Mouse (Mus musculus): Measurements from ENCODE around the gene Fgb. TPM values are rescaled to one million over a fixed set of nuclear protein-coding genes. Genes with fewer than 3 reads are reported as not detected.

Gene Fgb
- polyA plus RNA-seq, 2 experiments: 184 to 376 TPM

DNA sequence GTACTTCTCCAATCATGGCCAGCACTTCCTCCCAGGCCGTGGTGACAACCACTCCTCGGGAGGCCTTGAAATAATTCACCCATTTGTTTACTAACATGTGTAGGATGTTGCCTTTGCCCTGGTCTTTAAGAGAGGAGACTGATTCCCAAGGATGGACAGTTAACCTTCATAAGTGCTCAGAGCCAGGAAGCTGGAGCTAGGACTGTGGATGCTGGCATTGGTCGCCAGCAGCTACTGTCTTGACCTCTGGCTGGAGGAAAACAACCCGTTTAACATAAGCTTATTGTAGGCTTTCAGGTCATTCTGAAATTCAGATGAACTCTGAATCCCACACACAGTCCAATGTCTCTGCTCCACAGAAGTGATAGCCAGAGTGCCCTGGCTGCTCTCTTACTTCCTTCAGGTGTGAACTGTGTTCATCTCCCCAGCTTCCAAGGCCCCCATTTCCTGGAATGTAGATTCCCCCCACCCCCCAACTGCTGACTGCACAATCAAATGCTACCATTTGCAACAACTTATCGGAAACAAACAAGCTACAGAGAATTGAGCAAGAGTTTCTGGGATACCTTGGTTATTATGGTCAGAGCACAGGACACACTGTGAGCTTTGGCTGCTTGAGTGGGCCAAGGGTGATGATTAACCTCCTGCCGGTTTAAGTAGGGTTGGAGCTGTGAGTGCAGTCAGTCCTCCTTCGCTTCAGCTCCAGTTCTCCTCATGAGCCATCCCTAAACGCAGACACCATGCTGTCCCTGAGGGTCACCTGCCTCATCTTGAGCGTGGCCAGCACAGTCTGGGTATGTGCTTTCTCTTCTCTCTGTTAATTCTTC is 24.0 kb downstream of the Fgb start, which contains the start of gene Fga:
TSS of gene Fga (plus strand) at position 602 of the 827 bp plus-strand sequence.
- ATAC-seq (ENCODE audit: insufficient read depth): peak; percentile 76
- Histone ChIP-seq H3K4me2 (ENCODE audit: low read depth) (peak within 1 kb of the TSS; percentile 13; the same call in 1 of the 2 replicates), H3K4me3 (ENCODE audit: insufficient read depth in 1 of 2, low read depth in 2 of 2, low read length in 2 of 2) (peak within 1 kb of the TSS; percentile 23 to 67), H3K9me3 (ENCODE audit: control insufficient read depth, low read length) (no peaks in the 10 kb centered on the region), H3K27ac (no peak within 1 kb of the TSS), H3K4me1 (replicated peaks; ENCODE audit: control insufficient read depth in 2 of 2, insufficient read depth in 2 of 2, low read length in 1 of 2) (peaks cover 0 to 6% of the 10 kb centered on the region in 2 experiments; a peak in 2 of 4 replicates), H3K9ac (replicated peaks) (peak within 1 kb of the TSS; percentile 45), H3K27me3 (ENCODE audit: control insufficient read depth, insufficient read depth, low read length) (no peaks in the 10 kb centered on the region), H3K36me3 (replicated peaks; ENCODE audit: control insufficient read depth, insufficient read depth, low read depth) (no peaks in the 10 kb centered on the region)
- TF ChIP-seq EP300 (IDR thresholded peaks at IDR 0.05; ENCODE audit: low read depth) (no peak), CTCF (IDR thresholded peaks at IDR 0.05; ENCODE audit: low read depth) (no peak)
- no peak for DNase-seq (ENCODE audit: low read depth in 3 of 3, low spot score in 3 of 3)
- 47% methylated on average over 9 of the region's 9 CpGs for WGBS (ENCODE audit: insufficient replicate concordance)

DNA sequence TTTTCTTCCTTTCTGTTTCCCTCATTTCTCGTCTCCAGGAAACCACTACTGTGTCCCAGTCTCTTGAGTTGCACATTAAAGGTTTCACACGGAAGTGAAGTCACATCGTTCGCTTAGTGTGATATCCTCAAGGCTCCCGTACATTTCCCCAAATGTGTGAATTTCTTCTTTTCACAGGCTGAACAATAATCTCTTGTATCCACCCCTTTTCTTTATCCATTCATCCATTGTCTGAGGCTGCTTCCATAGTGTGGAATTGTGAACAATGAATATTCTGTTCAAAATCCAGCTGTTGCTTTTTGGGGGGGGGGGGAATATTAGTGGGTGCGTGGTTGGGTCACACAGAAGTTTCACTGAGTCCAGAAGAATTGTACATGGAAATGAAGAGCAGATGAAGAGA is 24.6 kb downstream of the Fgb start:
- H3K27ac ChIP-seq: no peak overlapping the region
- DNase-seq (ENCODE audit: low read depth in 3 of 3, low spot score in 3 of 3): no peak
- WGBS (ENCODE audit: insufficient replicate concordance): 67% methylated on average over 6 of the region's 6 CpGs
- no peak for ATAC-seq (ENCODE audit: insufficient read depth)
- no peak overlapping the region; the same call in 1 of the 2 replicates for H3K4me2 ChIP-seq (ENCODE audit: low read depth)
- no peaks in the 10 kb centered on the region for H3K9me3 ChIP-seq (ENCODE audit: control insufficient read depth, low read length)
- no peaks in the 10 kb centered on the region for H3K27me3 ChIP-seq (ENCODE audit: control insufficient read depth, insufficient read depth, low read length)
- TF ChIP-seq CTCF (IDR thresholded peaks at IDR 0.05; ENCODE audit: low read depth) (no peak), EP300 (IDR thresholded peaks at IDR 0.05; ENCODE audit: low read depth) (no peak)
- H3K9ac ChIP-seq (replicated peaks): no peak overlapping the region
- no peak overlapping the region for H3K4me3 ChIP-seq (ENCODE audit: insufficient read depth in 1 of 2, low read depth in 2 of 2, low read length in 2 of 2)
- no peaks in the 10 kb centered on the region for H3K36me3 ChIP-seq (replicated peaks; ENCODE audit: control insufficient read depth, insufficient read depth, low read depth)
- H3K4me1 ChIP-seq (replicated peaks; ENCODE audit: control insufficient read depth in 2 of 2, insufficient read depth in 2 of 2, low read length in 1 of 2): peaks cover 0 to 8% of the 10 kb centered on the region in 2 experiments; a peak in 2 of 4 replicates

DNA sequence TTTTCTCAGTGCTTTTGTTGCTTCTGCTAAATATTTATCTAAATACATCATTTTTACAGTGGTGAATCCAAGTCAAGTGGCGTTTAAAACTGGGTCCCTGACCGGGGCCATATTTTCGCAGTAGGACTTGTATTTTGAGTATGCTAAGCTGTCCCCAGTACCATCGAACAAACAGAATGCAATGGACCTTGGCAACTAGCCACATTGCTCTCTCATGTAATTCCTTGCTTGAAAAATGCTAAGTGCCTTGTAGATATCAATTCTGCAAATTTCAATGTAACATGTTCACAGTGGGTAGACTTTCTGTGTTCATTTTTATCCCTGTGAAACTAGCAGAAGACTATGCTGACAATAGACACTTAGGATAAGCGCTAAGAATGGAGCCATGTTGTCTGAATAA is 28.5 kb downstream of the Fgb start:
- WGBS (ENCODE audit: insufficient replicate concordance): 70% methylated on average over 5 of the region's 5 CpGs
- H3K36me3 ChIP-seq (replicated peaks; ENCODE audit: control insufficient read depth, insufficient read depth, low read depth): no peaks in the 10 kb centered on the region
- H3K4me2 ChIP-seq (ENCODE audit: low read depth): no peak overlapping the region
- no peak overlapping the region for H3K4me3 ChIP-seq (ENCODE audit: insufficient read depth in 1 of 2, low read depth in 2 of 2, low read length in 2 of 2)
- H3K9me3 ChIP-seq (ENCODE audit: control insufficient read depth, low read length): no peaks in the 10 kb centered on the region
- ATAC-seq (ENCODE audit: insufficient read depth) (no peak), DNase-seq (ENCODE audit: low read depth in 3 of 3, low spot score in 3 of 3) (no peak)
- H3K4me1 ChIP-seq (replicated peaks; ENCODE audit: control insufficient read depth in 2 of 2, insufficient read depth in 2 of 2, low read length in 1 of 2): peaks cover 0 to 8% of the 10 kb centered on the region in 2 experiments; a peak in 2 of 4 replicates
- H3K9ac ChIP-seq (replicated peaks): no peak overlapping the region
- H3K27ac ChIP-seq: no peak overlapping the region
- TF ChIP-seq CTCF (IDR thresholded peaks at IDR 0.05; ENCODE audit: low read depth) (no peak), EP300 (IDR thresholded peaks at IDR 0.05; ENCODE audit: low read depth) (no peak)
- no peaks in the 10 kb centered on the region for H3K27me3 ChIP-seq (ENCODE audit: control insufficient read depth, insufficient read depth, low read length)

DNA sequence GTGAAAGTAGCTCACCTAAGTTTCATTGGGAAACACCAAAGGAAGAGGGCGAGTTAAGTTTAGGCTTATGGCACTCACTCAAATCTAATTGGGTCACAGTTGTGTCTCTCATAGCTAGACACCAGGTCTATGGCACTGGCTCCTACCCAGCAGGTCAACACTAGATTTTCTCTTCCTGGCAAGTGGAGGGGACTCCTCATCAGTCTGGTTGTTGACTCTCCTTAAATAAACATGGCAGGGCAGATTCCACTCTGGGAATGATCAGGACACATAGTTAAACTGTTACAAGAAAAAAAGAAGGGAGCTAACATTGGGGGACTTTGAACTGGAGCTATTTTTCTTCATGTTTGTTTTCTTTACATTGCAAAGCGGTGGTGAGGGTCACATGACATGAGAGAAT is 29.3 kb downstream of the Fgb start:
- no peak overlapping the region for H3K27ac ChIP-seq
- H3K9ac ChIP-seq (replicated peaks): no peak overlapping the region
- no peaks in the 10 kb centered on the region for H3K36me3 ChIP-seq (replicated peaks; ENCODE audit: control insufficient read depth, insufficient read depth, low read depth)
- TF ChIP-seq EP300 (IDR thresholded peaks at IDR 0.05; ENCODE audit: low read depth): no peak
- TF ChIP-seq CTCF (IDR thresholded peaks at IDR 0.05; ENCODE audit: low read depth): no peak
- H3K9me3 ChIP-seq (ENCODE audit: control insufficient read depth, low read length): no peaks in the 10 kb centered on the region
- no peaks in the 10 kb centered on the region for H3K27me3 ChIP-seq (ENCODE audit: control insufficient read depth, insufficient read depth, low read length)
- peaks cover 0 to 7% of the 10 kb centered on the region in 2 experiments; a peak in 2 of 4 replicates for H3K4me1 ChIP-seq (replicated peaks; ENCODE audit: control insufficient read depth in 2 of 2, insufficient read depth in 2 of 2, low read length in 1 of 2)
- no peak overlapping the region; a peak in 1 of 4 replicates for H3K4me3 ChIP-seq (ENCODE audit: insufficient read depth in 1 of 2, low read depth in 2 of 2, low read length in 2 of 2)
- H3K4me2 ChIP-seq (ENCODE audit: low read depth): no peak overlapping the region
- WGBS (ENCODE audit: insufficient replicate concordance): 51% methylated on average over 2 of the region's 2 CpGs
- DNase-seq (ENCODE audit: low read depth in 3 of 3, low spot score in 3 of 3): peak in 2 of 3 experiments; percentile 27 to 28
- ATAC-seq (ENCODE audit: insufficient read depth): peak; percentile 80

DNA sequence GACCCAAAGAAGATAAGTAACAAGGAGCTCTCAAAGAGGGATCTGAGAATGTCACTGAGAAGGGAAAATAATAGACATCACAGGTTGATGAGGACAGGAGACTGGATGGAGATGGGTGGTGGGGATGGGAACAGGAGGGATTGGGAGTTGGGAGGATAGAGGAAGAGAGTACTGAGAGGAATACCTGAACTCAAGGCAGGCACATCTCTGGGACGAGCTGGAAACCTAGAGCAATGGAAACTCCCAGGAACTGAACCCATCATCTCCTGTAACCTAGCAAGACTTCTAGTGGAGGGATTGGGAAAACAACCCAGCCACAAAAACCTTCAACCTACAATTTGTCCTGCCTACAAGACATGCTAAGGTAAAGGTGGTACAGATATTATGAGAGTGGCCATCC is 33.4 kb downstream of the Fgb start:
- DNase-seq (ENCODE audit: low read depth in 3 of 3, low spot score in 3 of 3): no peak

More for the DNA sequence above, 33.4 kb downstream of the Fgb start:
- Histone ChIP-seq H3K27ac (no peak overlapping the region), H3K4me3 (ENCODE audit: insufficient read depth in 1 of 2, low read depth in 2 of 2, low read length in 2 of 2) (no peak overlapping the region), H3K4me2 (ENCODE audit: low read depth) (no peak overlapping the region), H3K9ac (replicated peaks) (no peak overlapping the region), H3K9me3 (ENCODE audit: control insufficient read depth, low read length) (no peaks in the 10 kb centered on the region), H3K4me1 (replicated peaks; ENCODE audit: control insufficient read depth in 2 of 2, insufficient read depth in 2 of 2, low read length in 1 of 2) (peaks cover 0 to 5% of the 10 kb centered on the region in 2 experiments; a peak in 1 of 4 replicates), H3K27me3 (ENCODE audit: control insufficient read depth, insufficient read depth, low read length) (no peaks in the 10 kb centered on the region), H3K36me3 (replicated peaks; ENCODE audit: control insufficient read depth, insufficient read depth, low read depth) (no peaks in the 10 kb centered on the region)
- no peak for ATAC-seq (ENCODE audit: insufficient read depth)
- TF ChIP-seq CTCF (IDR thresholded peaks at IDR 0.05; ENCODE audit: low read depth) (no peak), EP300 (IDR thresholded peaks at IDR 0.05; ENCODE audit: low read depth) (no peak)
- 41% methylated on average over 1 of the region's 1 CpGs for WGBS (ENCODE audit: insufficient replicate concordance)

Measured in liver, embryonic 14.5 days (tissue).